Mouse (Mus musculus) neural tube, embryonic 14.5 days (tissue): ENCODE results near the gene Olfr209. TPM values are rescaled to one million over a fixed set of nuclear protein-coding genes. Genes with fewer than 3 reads are reported as not detected.

ENCODE experiments used
- ATAC-seq: fragments of 200-750 bp; cut with Nextera tagmentation; 2 replicates; pipeline ENCODE4 v1.8.0; 2017; ENCODE audit warnings: low read depth, mild to moderate bottlenecking, moderate TSS enrichment, moderate library complexity
- H3K27ac ChIP-seq: fragments of 300-500 bp; sonication (generic); 2 replicates; pipeline ENCODE4 v1.5.1; 2014; ENCODE audit warnings: low read depth, mild to moderate bottlenecking, control low read depth, low read length, moderate library complexity, mixed read lengths
- H3K27me3 ChIP-seq: fragments of 300-500 bp; sonication (generic); 2 replicates; pipeline ENCODE4 v1.6.1; 2014; ENCODE audit warnings: low read length; ENCODE audit not compliant: control insufficient read depth, insufficient read depth
- H3K36me3 ChIP-seq: fragments of 300-500 bp; sonication (generic); 2 replicates; pipeline ENCODE4 v1.6.1; 2014; ENCODE audit warnings: low read length, mixed read lengths; ENCODE audit not compliant: control insufficient read depth, insufficient read depth
- H3K4me1 ChIP-seq: fragments of 300-500 bp; sonication (generic); 2 replicates; pipeline ENCODE4 v1.6.1; 2014; ENCODE audit warnings: low read length; ENCODE audit not compliant: control insufficient read depth, insufficient read depth
- H3K4me2 ChIP-seq: fragments of 300-500 bp; sonication (generic); 2 replicates; pipeline ENCODE4 v1.6.1; 2014; ENCODE audit warnings: mild to moderate bottlenecking, low read depth, low read length, control low read depth
- H3K4me3 ChIP-seq: fragments of 300-500 bp; sonication (generic); 2 replicates; pipeline ENCODE4 v1.5.1; 2014; ENCODE audit warnings: low read depth, low read length, control low read depth, mixed read lengths
- H3K9ac ChIP-seq: fragments of 300-500 bp; sonication (generic); replicated peaks from 2 replicates; pipeline ENCODE4 v1.6.1; 2014; ENCODE audit warnings: low read depth, mild to moderate bottlenecking, control low read depth, low read length, mixed read lengths
- H3K9me3 ChIP-seq: fragments of 300-500 bp; sonication (generic); 2 replicates; pipeline ENCODE4 v1.6.1; 2016; ENCODE audit warnings: low read length; ENCODE audit not compliant: control insufficient read depth
- WGBS: fragments of 180-500 bp; shearing (Covaris S2); extraction: QIAGEN DNeasy Blood & Tissue Kit; methylation state at CpG from one replicate; pipeline ENCODE4 v1.1.7; 2014; 5-methylcytosine and 5-hydroxymethylcytosine counted together
- polyA plus RNA-seq: library from polyadenylated mRNA; unstranded; fragments of >200 nt; fragmentation: Nextera tagmentation; extraction: Ambion mirVana; gene quantifications from 2 replicates; pipeline ENCODE4 v1.2.1, GENCODE M21; 2014

Olfr209 gene
- not detected in 2 replicates for polyA plus RNA-seq

DNA sequence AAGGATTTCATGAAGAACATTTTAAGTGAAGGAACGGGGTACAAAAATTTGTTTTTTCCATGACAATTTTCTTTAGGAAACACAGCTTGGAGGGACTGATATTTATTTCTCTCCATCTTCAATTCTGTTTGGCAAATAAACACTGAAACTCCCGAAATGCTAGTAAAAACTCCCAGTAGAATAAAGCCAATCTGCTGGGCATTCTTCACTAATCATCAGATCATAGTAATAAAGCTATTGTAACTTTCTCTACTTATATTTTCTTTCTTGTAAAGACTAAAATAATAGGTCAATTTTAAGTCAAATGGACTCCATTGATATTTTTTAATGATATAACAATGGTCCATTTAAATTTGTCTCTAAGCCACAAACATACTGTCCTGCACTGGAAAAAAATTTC, at the start of gene Olfr209:
Gene Olfr209 (minus strand): TSS at position 101 of the 400 bp plus-strand sequence.
- Histone ChIP-seq H3K4me1 (no peaks in the 10 kb centered on the region), H3K9ac (no peak within 1 kb of the TSS), H3K9me3 (no peaks in the 10 kb centered on the region), H3K4me2 (no peak within 1 kb of the TSS), H3K27me3 (no peaks in the 10 kb centered on the region), H3K27ac (no peak within 1 kb of the TSS), H3K36me3 (no peaks in the 10 kb centered on the region), H3K4me3 (no peak within 1 kb of the TSS)
- no peak for ATAC-seq
- 89% methylated on average over 2 of the region's 2 CpGs for WGBS

DNA sequence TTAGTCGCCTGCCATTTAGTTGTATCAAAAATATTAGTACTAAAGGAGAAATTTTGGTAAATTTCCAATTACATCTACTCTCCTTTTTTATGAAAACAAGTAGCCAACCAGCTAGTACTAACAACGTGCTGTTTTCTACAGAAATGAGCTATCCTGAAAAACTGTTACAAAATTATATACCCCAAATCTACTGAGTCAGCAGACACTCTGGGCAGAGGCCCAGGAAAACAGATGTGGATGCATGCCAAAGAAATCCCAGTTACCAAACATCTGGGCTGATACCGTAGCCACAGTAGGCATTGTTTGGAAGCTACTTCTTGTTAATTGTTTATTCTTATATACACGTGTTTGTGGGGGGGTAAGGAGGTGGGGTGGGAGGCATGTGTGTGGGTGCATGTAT, 49.7 kb upstream of the Olfr209 start:
- Histone ChIP-seq H3K9me3 (no peaks in the 10 kb centered on the region), H3K27me3 (no peaks in the 10 kb centered on the region), H3K27ac (no peak overlapping the region), H3K9ac (no peak overlapping the region), H3K36me3 (no peaks in the 10 kb centered on the region), H3K4me3 (no peak overlapping the region), H3K4me1 (no peaks in the 10 kb centered on the region), H3K4me2 (no peak overlapping the region)
- WGBS = 62% methylated on average over 4 of the region's 4 CpGs
- ATAC-seq = no peak

- H3K9me3 ChIP-seq = no peaks in the 10 kb centered on the region
- H3K4me3 ChIP-seq = no peak overlapping the region
- H3K27ac ChIP-seq = peak overlapping the region; percentile 39; the same call in 1 of the 2 replicates
- ATAC-seq = no peak
- no peaks in the 10 kb centered on the region for H3K36me3 ChIP-seq
- 51% methylated on average over 2 of the region's 2 CpGs for WGBS
- H3K4me2 ChIP-seq = no peak overlapping the region
- H3K4me1 ChIP-seq = no peaks in the 10 kb centered on the region
- H3K9ac ChIP-seq = no peak overlapping the region
- H3K27me3 ChIP-seq = no peaks in the 10 kb centered on the region
These were observed 46.0 kb upstream of the Olfr209 start for GRCm38 (mm10) chr16:59409800-59410199.

GRCm38 (mm10) chr16:59409341-59409748, 45.6 kb upstream of the Olfr209 start:
- WGBS = 24% methylated on average over 15 of the region's 15 CpGs
- peak; percentile 89 for ATAC-seq
- no peaks in the 10 kb centered on the region for H3K4me1 ChIP-seq

GRCm38 (mm10) chr16:59407032-59407431, 43.2 kb upstream of the Olfr209 start, which contains the start of gene Gabrr3:
TSS of gene Gabrr3 (plus strand) at chr16:59407332.
- Histone ChIP-seq H3K4me2 (no peak within 1 kb of the TSS), H3K4me1 (no peaks in the 10 kb centered on the region), H3K9ac (no peak within 1 kb of the TSS), H3K9me3 (no peaks in the 10 kb centered on the region), H3K36me3 (no peaks in the 10 kb centered on the region), H3K27ac (no peak within 1 kb of the TSS), H3K4me3 (no peak within 1 kb of the TSS), H3K27me3 (no peaks in the 10 kb centered on the region)
- ATAC-seq = no peak
- 62% methylated on average over 5 of the region's 5 CpGs for WGBS

More at GRCm38 (mm10) chr16:59409341-59409748, 45.6 kb upstream of the Olfr209 start:
- peak overlapping the region; percentile 39; the same call in 1 of the 2 replicates for H3K27ac ChIP-seq
- H3K36me3 ChIP-seq = no peaks in the 10 kb centered on the region
- no peaks in the 10 kb centered on the region for H3K9me3 ChIP-seq
- no peak overlapping the region for H3K4me3 ChIP-seq
- 0 out of 2 replicates have a peak overlapping the region, but pooled peaks have one; percentile 17 for H3K4me2 ChIP-seq
- no peaks in the 10 kb centered on the region for H3K27me3 ChIP-seq
- no peak overlapping the region for H3K9ac ChIP-seq

DNA sequence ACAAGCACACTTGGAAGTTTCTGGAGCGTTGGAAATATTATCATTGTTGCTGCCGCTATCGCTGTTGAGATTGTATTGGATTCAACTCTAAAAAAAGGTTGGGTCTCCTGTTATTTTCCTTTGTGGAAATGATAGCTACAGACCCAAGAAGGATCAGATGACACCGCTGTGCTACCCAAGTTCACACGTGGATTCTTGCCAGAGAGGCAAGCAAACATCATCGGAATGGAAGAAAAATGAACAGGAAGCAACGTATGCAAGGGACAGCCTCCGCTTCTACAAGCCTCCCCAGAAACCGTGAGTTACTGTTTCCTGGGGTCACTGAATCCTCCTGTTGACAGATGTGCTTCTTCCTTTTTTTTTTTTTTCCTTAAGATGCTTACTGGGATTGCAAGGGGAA, 41.0 kb upstream of the Olfr209 start:
- Histone ChIP-seq H3K9me3 (no peaks in the 10 kb centered on the region), H3K4me2 (no peak overlapping the region), H3K4me1 (no peaks in the 10 kb centered on the region), H3K27ac (no peak overlapping the region), H3K27me3 (no peaks in the 10 kb centered on the region), H3K36me3 (no peaks in the 10 kb centered on the region), H3K9ac (no peak overlapping the region), H3K4me3 (no peak overlapping the region)
- ATAC-seq = no peak
- WGBS = 79% methylated on average over 9 of the region's 9 CpGs

GRCm38 (mm10) chr16:59403684-59404083, 39.9 kb upstream of the Olfr209 start:
- Histone ChIP-seq H3K9ac (no peak overlapping the region), H3K4me1 (no peaks in the 10 kb centered on the region), H3K4me2 (no peak overlapping the region), H3K27ac (no peak overlapping the region), H3K27me3 (no peaks in the 10 kb centered on the region), H3K36me3 (no peaks in the 10 kb centered on the region), H3K9me3 (no peaks in the 10 kb centered on the region), H3K4me3 (no peak overlapping the region)
- 21% methylated on average over 4 of the region's 4 CpGs for WGBS
- peak; percentile 88 for ATAC-seq

DNA sequence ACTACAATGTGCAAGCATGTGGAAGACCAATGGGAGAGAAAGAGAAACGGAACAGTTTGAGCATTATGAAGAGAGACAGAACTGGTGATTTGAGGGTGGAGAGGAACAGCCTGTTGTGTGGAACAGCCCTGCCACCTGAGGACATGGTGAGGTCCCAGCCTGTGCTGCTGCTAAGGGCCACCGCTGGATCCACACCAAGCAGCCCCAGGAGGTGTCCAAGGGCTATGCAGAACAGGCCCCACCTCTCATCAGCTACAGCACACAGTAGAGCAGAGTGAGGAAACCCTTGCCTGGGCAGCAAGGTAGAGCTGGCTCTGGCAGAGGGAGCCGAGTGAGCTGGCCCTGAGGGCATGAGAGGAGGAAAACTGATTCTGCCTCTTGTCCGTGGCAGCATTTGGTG, 38.2 kb upstream of the Olfr209 start:
- Histone ChIP-seq H3K4me2 (no peak overlapping the region), H3K27ac (no peak overlapping the region), H3K9me3 (no peaks in the 10 kb centered on the region), H3K36me3 (no peaks in the 10 kb centered on the region), H3K4me3 (no peak overlapping the region), H3K4me1 (no peaks in the 10 kb centered on the region), H3K27me3 (no peaks in the 10 kb centered on the region), H3K9ac (no peak overlapping the region)
- 73% methylated on average over 4 of the region's 4 CpGs for WGBS
- peak; percentile 21; the same call in 1 of the 2 replicates for ATAC-seq

DNA sequence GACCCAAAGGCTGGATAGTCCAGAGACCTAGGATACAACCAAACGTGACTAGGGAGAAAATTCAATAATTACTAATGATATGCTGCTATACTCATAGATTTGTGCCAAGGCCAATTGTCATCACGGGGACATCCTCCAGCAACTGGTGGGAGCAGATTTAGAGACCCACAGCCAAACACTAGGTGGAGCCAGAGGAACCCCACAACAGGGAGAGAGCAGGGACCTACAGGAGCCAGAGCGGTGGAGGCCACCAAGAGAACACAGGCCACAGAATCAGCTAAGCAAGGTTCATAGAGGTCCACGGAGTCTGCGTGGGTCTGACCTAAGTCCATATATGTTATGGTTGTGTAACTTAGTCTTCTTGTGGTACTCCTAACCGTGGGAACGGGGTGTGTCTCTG, 37.3 kb upstream of the Olfr209 start:
- Histone ChIP-seq H3K27me3 (no peaks in the 10 kb centered on the region), H3K4me2 (no peak overlapping the region), H3K4me3 (no peak overlapping the region), H3K4me1 (no peaks in the 10 kb centered on the region), H3K27ac (no peak overlapping the region), H3K9me3 (no peaks in the 10 kb centered on the region), H3K9ac (no peak overlapping the region), H3K36me3 (no peaks in the 10 kb centered on the region)
- ATAC-seq = no peak
- 77% methylated on average over 7 of the region's 7 CpGs for WGBS
